Mouse (Mus musculus) ES-Bruce4 (cell line): Measurements from ENCODE around the gene Prkg1.

Experiments
- CTCF ChIP-seq: IDR thresholded peaks from one replicate; pipeline ENCODE4 v1.8.1; 2011; ENCODE audit warnings: low read depth, low read length
- POLR2A ChIP-seq: IDR thresholded peaks from one replicate; pipeline ENCODE4 v1.8.1; 2011; ENCODE audit warnings: low read length; ENCODE audit not compliant: insufficient read depth

DNA sequence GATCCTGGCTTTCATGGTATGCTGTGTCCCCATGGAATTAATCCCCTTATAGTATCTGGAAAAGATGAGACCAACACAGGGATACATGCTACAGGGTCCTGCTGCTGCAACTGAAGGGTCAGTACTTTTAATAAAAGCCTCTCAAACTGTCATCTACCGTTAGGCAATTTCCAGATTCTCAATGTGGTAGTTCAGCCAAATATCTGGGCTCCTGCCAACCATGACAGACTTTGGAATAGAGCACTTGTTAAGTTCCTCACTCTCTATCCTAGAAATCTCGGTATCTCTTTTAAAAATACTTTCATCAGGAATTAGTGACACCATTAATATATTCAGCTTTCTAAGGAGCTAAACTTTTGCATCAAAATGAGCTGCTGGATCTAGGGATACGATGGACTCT is 428.5 kb downstream of the Prkg1 start:
- no peak for TF ChIP-seq CTCF
- TF ChIP-seq POLR2A = no peak
